Mouse (Mus musculus): ENCODE data around the gene Emilin2. TPM values are rescaled to one million over a fixed set of nuclear protein-coding genes. Genes with fewer than 3 reads are reported as not detected.

Emilin2 gene
- total RNA-seq, 2 experiments from 2014 or later: 9.9 to 13.8 TPM

DNA sequence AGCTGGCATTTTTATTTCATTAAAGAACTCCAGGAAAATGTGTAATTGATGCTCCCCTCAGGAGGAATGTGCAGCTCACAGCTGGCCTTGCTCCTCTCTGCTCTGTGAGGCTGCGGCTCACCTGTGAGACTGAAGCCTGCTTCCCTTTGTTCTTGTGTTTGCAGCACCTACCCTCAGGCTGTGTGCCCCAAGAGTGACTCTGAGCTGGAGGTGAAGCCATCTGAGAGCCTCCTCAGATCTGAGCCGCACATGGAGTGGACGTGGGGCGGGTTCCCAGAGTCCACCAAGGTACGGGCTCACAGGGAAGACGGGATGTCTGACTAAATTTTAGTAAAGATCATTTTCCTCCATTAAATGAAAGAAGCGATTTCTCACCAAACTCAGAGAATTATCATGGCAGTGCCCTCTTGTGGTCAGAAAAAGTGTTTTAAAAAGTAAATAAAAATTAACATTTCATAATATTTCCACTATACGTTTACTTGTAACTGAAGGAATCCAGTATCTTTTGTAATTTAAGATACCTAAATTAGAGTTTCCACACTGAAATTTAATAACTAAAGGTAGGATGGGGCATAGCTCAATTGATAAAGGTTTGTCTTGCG is 81.6 kb downstream of the Emilin2 start:
- DNase-seq: no peak

DNA sequence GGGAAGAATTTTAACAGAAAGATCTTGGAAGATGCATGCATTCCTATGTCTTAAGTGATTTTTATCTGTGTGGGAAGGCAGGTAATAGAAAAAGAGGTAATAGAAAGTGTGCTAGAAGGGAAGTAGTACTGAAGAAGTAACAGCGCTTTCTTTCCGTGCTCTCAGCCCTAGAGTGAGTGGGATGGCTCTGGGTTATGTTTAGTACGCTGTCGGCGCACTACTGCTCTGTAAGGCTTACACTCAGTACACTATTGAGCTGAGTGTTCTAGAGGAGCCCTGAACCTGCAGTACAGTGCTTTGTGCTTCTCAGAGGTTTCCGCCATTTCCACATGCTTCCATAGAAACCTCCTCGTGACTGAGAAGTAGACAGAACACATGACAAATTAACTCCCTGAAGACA is 83.1 kb downstream of the Emilin2 start:
- DNase-seq: no peak

DNA sequence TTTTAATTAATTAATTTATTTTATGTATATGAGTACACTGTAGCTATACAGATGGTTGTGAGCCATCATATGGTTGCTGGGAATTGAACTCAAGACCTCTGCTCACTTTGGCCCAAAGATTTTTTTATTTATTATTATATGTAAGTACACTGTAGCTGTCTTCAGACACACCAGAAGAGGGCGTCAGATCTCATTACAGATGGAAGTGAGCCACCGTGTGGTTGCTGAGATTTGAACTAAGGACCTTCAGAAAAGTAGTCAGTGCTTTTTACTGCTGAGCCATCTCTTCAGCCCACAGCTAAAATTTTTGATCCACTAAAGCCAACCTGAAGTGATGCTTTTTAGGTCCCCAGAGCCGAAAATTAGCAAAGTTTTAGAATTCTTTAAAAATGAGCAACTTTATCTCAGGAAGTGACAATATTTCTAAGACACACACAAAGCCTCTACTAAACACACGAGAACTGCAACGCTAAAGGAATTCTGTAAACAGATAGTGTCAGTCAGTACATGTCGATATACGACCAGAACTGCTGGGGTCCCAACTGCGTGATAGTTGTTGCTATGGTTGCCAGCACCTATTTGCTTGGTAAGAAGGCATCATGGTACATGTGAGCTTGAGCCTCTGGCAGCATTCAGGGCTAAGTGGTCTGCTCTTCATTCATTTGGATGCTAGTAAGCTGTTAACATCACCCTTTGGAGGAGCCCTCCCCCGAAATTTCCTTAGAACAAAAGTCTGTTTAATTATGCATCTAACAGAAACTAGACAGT is 84.5 kb downstream of the Emilin2 start:
- no peak for DNase-seq

DNA sequence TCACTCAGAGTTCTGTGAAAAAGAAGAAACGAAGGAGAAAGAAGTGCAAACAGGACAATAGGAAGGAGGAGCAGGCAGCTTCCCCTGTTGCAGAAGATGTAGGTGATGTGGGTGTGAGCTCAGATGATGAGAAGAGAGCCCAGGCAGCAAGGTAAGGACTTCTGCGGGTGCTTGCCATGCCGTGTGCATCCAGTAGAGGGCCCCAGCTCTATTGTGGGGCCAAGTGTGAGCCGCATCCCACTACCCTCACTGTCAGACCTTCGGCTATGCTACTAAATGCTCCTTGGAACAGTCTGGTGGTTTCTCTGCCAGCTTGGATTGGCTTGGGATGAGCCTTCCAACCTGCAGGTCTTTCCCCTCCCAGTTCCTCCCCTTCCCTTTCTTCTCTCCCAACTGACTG is 86.7 kb downstream of the Emilin2 start:
- DNase-seq: no peak

- no peak for DNase-seq
Measured at GRCm38 (mm10) chr17:71224521-71224920, 87.3 kb downstream of the Emilin2 start.

DNA sequence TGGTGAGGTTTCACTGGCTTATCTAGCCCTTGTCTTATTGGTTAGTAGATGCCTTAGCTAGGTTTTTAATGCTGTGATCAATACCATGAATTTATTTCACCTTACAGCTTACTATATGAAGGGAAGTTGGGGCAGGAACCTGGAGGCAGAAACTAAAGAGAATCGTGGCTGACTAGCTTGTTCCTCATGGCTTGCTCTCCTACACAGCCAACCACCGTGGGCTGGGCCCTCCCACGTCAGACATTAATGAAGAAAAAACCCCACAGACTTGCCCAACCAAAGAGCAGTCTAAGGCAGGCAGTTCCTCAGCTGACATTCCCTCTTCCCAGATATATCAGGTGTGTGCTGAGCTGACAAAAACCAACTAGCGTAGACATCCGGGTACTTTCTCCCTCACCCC is 88.1 kb downstream of the Emilin2 start:
- no peak for DNase-seq

DNA sequence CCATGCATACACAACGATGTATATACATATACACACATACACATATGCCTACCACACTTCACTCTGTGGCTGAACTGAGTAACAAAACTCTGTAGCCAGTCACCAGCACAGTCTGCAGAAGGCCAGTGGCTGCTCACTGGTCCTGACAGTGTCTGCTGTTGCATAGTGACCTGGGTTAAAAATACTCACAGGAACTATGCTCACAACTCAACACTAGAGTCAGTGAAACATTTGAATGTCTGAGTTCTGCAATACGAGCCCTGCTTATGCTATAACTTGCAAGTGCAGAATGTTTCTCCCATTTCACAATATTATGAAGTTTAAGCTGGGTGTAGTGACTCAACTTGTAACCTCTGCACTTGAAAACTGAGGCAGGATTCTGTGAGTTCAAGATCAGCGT is 90.4 kb downstream of the Emilin2 start:
- no peak for DNase-seq

- DNase-seq: no peak
Measured at GRCm38 (mm10) chr17:71217111-71217685, 94.6 kb downstream of the Emilin2 start.

- DNase-seq: no peak
Measured at GRCm38 (mm10) chr17:71216263-71216662, 95.5 kb downstream of the Emilin2 start.

- DNase-seq: no peak
Measured at GRCm38 (mm10) chr17:71215241-71215839, 96.4 kb downstream of the Emilin2 start.

DNA sequence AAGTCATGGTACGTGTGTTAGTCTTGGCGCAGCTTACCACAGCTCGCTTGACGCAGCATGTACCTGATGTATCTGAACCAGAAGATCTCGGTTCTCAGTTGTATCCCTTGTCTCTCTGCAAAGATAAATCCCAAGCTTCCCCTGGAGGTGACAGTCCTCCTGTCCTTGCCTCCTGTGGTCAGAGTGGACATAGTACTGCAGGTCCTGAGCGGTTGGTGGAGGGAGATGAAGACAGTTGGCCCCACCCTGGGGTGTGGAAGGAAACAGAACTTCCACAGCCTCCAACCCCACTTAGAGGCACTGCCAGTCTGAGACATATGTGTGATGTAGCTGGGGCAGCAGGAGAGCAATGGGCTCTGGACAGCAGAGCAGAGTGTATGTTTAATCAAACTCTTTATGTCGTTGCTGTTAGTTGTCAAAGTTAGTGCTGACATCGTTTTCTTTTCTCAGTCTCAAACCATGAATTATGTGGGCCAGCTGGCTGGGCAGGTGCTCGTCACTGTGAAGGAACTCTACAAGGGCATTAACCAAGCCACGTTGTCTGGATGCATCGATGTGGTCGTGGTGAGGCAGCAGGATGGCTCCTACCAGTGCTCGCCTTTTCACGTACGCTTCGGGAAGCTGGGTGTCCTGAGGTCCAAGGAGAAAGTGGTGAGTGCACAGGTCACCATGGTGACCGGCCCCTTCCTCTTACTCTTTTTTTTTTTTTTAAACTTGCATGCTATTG is 97.1 kb downstream of the Emilin2 start:
- no peak for DNase-seq

DNA sequence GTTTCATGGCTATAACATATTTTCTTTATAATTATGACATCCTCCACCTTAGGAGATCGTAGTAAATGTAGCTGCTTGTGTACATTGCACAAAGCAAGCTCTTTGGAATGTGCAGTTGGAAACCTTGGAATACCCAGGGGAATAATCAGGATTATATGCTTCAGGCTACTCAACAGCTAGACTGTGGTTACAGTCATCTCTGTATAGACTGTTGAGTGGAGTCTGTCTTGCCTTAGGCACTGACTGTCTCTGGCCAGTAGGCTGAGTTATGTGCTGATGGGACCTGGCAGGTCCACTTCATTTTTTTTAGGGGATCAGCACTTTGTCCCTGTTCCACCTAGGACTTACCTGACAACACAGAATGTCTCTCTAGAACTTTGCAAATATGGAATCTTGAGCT is 98.1 kb downstream of the Emilin2 start:
- DNase-seq: no peak

DNA sequence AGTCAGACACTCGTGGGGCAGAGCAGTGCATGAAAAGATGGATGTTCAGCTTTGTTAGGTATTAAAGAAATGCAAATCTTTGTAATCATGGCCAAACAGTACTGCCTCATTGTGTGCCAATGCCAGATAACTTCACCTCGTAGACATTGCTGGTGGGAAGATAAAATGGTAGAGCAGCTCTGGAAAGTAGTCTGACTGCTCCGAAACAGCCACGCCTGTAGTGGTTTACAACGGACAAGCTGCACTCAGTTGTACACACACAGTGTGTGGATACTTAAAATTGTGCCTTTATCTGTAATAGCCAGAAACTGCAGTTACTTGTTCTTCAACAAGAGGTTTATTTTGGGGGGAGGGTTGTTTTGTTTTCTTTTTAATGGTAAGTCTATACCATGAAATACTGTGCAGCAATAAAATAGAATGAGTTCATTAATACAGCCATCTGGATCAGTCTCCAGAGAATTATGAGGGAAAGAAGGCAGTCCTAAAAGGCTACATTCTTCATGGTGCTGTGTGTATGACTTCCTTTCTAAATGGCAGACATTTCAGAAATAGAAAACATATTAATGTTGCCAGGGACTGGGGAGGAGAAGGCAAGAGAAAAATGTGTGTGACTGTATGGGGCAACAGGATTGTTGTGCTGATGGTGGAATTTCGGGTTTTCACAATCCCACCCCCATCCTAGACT is 99.7 kb downstream of the Emilin2 start:
- DNase-seq: no peak

- no peak for DNase-seq
Measured at GRCm38 (mm10) chr17:71209936-71210335, 101.8 kb downstream of the Emilin2 start.

GRCm38 (mm10) chr17:71208921-71209320 is 102.9 kb downstream of the Emilin2 start:
- DNase-seq: no peak

- no peak for DNase-seq
Measured at GRCm38 (mm10) chr17:71208376-71208775, 103.4 kb downstream of the Emilin2 start.

GRCm38 (mm10) chr17:71207268-71207667 is 104.5 kb downstream of the Emilin2 start:
- no peak for DNase-seq

DNA sequence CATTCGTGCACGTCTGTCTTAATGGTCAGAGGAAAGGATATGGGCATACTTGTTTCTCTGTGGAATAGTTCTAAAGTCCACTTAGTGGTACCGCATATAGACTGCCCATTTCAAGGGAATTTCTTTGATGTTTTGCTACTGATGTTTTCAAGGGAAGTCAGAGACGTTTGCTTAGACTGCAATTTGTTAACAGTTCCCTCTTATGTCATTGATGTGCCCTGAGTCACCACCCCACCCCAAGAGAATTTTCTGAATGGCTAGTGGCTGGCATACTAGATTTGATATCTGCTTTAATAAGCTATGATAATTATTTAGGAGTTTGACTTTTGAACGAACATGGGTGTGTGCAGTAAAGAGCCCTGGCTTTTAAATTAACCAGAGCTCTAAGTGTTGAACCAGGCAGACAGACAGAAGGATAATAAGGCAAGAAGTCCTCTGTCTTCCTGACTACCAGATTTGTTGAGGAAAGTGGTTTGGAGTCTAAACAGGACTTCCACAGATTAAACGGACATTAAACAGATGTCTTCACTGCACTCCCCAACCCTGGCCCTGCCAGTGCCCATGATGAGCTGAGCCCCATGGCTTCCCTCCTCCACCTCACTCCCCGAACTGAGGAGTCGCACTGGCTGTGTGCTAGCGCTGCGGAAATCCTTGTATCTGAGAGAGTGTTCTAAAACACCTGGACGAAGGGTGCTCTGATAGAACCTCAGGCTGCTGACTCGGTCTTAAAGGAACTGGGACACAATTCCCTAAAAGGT is 105.5 kb downstream of the Emilin2 start:
- DNase-seq: no peak

- no peak for DNase-seq
Measured at GRCm38 (mm10) chr17:71204809-71205091, 107.0 kb downstream of the Emilin2 start.

DNA sequence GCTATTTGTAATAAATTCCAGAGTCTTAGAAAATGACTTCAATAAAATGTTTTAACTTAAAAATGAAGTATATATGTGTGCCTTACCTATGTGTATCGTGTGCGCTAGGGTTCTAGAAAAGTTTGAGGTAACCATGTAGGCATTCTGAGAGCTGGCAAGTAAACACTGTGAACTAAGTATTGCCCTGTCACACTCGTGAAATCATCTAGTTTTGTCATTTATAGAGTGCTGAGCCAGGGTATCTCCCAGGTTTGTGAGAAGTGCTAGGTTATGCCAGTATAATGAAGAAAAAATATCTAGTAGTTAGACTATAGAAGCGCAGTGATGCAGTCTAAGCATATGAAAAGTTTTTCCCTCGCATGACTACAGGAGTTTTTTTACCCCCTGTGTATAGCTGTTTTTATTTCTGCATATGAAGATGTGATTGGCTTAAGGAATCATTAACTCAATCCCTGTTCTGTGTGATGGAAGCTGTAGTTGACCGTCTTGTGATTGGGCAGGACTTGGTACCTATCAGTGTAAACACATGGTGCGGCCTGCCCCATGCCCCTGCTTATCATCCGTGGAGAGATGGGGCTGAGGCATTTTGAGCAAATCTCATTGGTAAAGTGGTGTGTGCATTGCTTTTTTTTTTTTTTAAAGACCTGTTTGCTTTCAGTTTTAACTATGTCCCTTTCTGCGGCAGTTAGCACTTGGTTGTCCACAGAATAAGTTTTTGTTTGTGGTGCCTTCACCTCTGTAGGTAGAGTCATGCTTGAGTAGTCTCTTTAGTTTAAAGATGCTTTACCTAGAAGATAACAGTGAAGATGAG is 107.6 kb downstream of the Emilin2 start:
- DNase-seq: no peak

All from gastrocnemius, postnatal 25 days (tissue).